Mouse (Mus musculus) intestine, postnatal 0 days (tissue): ENCODE measurements around the gene Nudt3. TPM values are rescaled to one million over a fixed set of nuclear protein-coding genes. Genes with fewer than 3 reads are reported as not detected.
"Not testable (repeated sequence)": the region's sequence is repeated elsewhere in the genome, so short reads cannot be mapped to it uniquely, and the experiment has no call there.

ENCODE experiments used
- ATAC-seq: fragments of 200-750 bp; cut with Nextera tagmentation; 2 replicates; pipeline ENCODE4 v1.8.0; 2017; ENCODE audit warnings: mild to moderate bottlenecking, moderate TSS enrichment, moderate library complexity
- H3K27ac ChIP-seq: fragments of 300-500 bp; sonication (generic); 2 replicates; pipeline ENCODE4 v1.5.1; 2014; ENCODE audit warnings: mild to moderate bottlenecking, low read depth, low read length, moderate library complexity
- H3K27me3 ChIP-seq: fragments of 300-500 bp; sonication (generic); replicated peaks from 2 replicates; pipeline ENCODE4 v1.6.1; 2014; ENCODE audit warnings: low read length, mixed read lengths; ENCODE audit not compliant: control insufficient read depth, insufficient read depth
- H3K36me3 ChIP-seq: fragments of 300-500 bp; sonication (generic); 2 replicates; pipeline ENCODE4 v1.6.1; 2014; ENCODE audit warnings: mild to moderate bottlenecking, moderate library complexity; ENCODE audit not compliant: control insufficient read depth, insufficient read depth
- H3K4me1 ChIP-seq: fragments of 300-500 bp; sonication (generic); replicated peaks from 2 replicates; pipeline ENCODE4 v1.6.1; 2014; ENCODE audit warnings: antibody characterized with exemption, low read length, mixed read lengths; ENCODE audit not compliant: control insufficient read depth, insufficient read depth
- H3K4me2 ChIP-seq: fragments of 300-500 bp; sonication (generic); replicated peaks from 2 replicates; pipeline ENCODE4 v1.6.1; 2014; ENCODE audit warnings: low read depth, mild to moderate bottlenecking, moderate library complexity
- H3K4me3 ChIP-seq: fragments of 300-500 bp; sonication (generic); 2 replicates; pipeline ENCODE4 v1.5.1; 2014; ENCODE audit warnings: low read depth, low read length
- H3K9ac ChIP-seq: fragments of 300-500 bp; sonication (generic); 2 replicates; pipeline ENCODE4 v1.6.1; 2014; ENCODE audit warnings: mild to moderate bottlenecking, low read depth, low read length
- H3K9me3 ChIP-seq: fragments of 300-500 bp; sonication (generic); 2 replicates; pipeline ENCODE4 v1.6.1; 2016; ENCODE audit warnings: mixed run types; ENCODE audit not compliant: control insufficient read depth
- CTCF ChIP-seq: sonication (generic); IDR thresholded peaks from 2 replicates; pipeline ENCODE4 v1.5.1; 2016; ENCODE audit warnings: low read depth, mild to moderate bottlenecking, control low read depth, antibody characterized with exemption, moderate library complexity
- WGBS: fragments of 180-500 bp; shearing (Covaris S2); extraction: QIAGEN DNeasy Blood & Tissue Kit; methylation state at CpG from one replicate; pipeline ENCODE4 v1.1.7; 2014; 5-methylcytosine and 5-hydroxymethylcytosine counted together
- polyA plus RNA-seq: library from polyadenylated mRNA; unstranded; fragments of >200 nt; fragmentation: Nextera tagmentation; extraction: Ambion mirVana; gene quantifications from 2 replicates; pipeline ENCODE4 v1.2.1, GENCODE M21; 2015

The Nudt3 gene
- polyA plus RNA-seq, 1 experiment from 2014 or later, result 43.3 TPM

- Histone ChIP-seq H3K27me3 (no peaks in the 10 kb centered on the region), H3K36me3 (peaks cover 10% of the 10 kb centered on the region; the same call in 1 of the 2 replicates), H3K27ac (no peak overlapping the region), H3K9ac (no peak overlapping the region), H3K4me3 (no peak overlapping the region), H3K4me1 (no peaks in the 10 kb centered on the region), H3K4me2 (no peak overlapping the region), H3K9me3 (no peaks in the 10 kb centered on the region)
- no peak for ATAC-seq
- no peak for TF ChIP-seq CTCF
- 63% methylated on average over 9 of the region's 9 CpGs for WGBS
Measured at GRCm38 (mm10) chr17:27637333-27637732, 14.0 kb upstream of the Nudt3 start.

- H3K27me3 ChIP-seq, result no peaks in the 10 kb centered on the region
- peaks cover 19% of the 10 kb centered on the region for H3K36me3 ChIP-seq
- 48% methylated on average over 18 of the region's 18 CpGs for WGBS
- peak within 1 kb of the TSS; percentile 78 for H3K27ac ChIP-seq
- peak within 1 kb of the TSS; percentile 74 for H3K4me2 ChIP-seq
- H3K9me3 ChIP-seq, result no peaks in the 10 kb centered on the region
- no peak within 1 kb of the TSS for H3K9ac ChIP-seq
- no peak for TF ChIP-seq CTCF
- no peaks in the 10 kb centered on the region for H3K4me1 ChIP-seq
- H3K4me3 ChIP-seq, result peak within 1 kb of the TSS; percentile 85
- ATAC-seq, result no peak
Measured at GRCm38 (mm10) chr17:27636132-27637020, 13.1 kb upstream of the Nudt3 start, which contains the start of gene Rps10. Rps10 (minus strand) TSS chr17:27636669.

DNA sequence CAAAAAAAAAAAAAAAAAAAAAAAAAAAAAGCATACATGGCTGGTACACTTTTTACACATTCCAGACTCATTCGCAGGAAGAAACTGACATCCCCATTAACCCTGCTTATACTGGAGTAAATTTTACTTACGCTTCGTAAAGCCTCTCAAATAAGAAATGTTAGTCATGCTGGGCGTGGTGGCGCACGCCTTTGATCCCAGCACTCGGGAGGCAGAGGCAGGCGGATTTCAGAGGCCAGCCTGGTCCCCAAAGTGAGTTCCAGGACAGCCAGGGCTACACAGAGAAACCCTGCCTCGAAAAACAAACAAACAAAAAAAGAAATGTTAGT lies 12.2 kb upstream of the Nudt3 start:
- H3K27ac ChIP-seq, result peak overlapping the region; percentile 78

GRCm38 (mm10) chr17:27634871-27635574 lies 11.7 kb upstream of the Nudt3 start, which contains the start of gene RPS10-NUDT3:
RPS10-NUDT3 (minus strand) TSS chr17:27635222.
- WGBS, result under 1% methylated on average over 60 of the region's 72 CpGs
- Histone ChIP-seq H3K9me3 (no peaks in the 10 kb centered on the region), H3K9ac (peak within 1 kb of the TSS; percentile 84), H3K4me1 (no peaks in the 10 kb centered on the region), H3K4me2 (peak within 1 kb of the TSS; percentile 74), H3K36me3 (peaks cover 33% of the 10 kb centered on the region), H3K27me3 (no peaks in the 10 kb centered on the region), H3K27ac (peak within 1 kb of the TSS; percentile 78), H3K4me3 (peak within 1 kb of the TSS; percentile 85)
- no peak for TF ChIP-seq CTCF
- peak; percentile 96 for ATAC-seq

More for the DNA sequence above, 12.2 kb upstream of the Nudt3 start:
- H3K4me1 ChIP-seq, ATAC-seq, H3K9me3 ChIP-seq, H3K9ac ChIP-seq, H3K27me3 ChIP-seq: not testable (repeated sequence)
- WGBS, result 23% methylated on average over 9 of the region's 9 CpGs
- Histone ChIP-seq H3K4me3 (peak overlapping the region; percentile 85), H3K36me3 (peaks cover 28% of the 10 kb centered on the region), H3K4me2 (peak overlapping the region; percentile 74)

- H3K27ac ChIP-seq, result no peak overlapping the region
- no peak overlapping the region for H3K9ac ChIP-seq
- H3K4me3 ChIP-seq, result no peak overlapping the region
- H3K4me1 ChIP-seq, result no peaks in the 10 kb centered on the region
- no peaks in the 10 kb centered on the region for H3K27me3 ChIP-seq
- H3K9me3 ChIP-seq, result no peaks in the 10 kb centered on the region
- peak; percentile 19; the same call in 1 of the 2 replicates for ATAC-seq
- peaks cover 35% of the 10 kb centered on the region for H3K36me3 ChIP-seq
- TF ChIP-seq CTCF, result peak; percentile 90
- no peak overlapping the region for H3K4me2 ChIP-seq
- 57% methylated on average over 2 of the region's 2 CpGs for whole genome bisulfite sequencing
Measured at GRCm38 (mm10) chr17:27629249-27630020, 6.1 kb upstream of the Nudt3 start.
